Mouse (Mus musculus): ENCODE measurements around the gene Bbs7. TPM values are rescaled to one million over a fixed set of nuclear protein-coding genes. Genes with fewer than 3 reads are reported as not detected.

The Bbs7 gene
- 24.6 TPM for polyA plus RNA-seq (2014; fragmentation: Illumina TruSeq; extraction: RNeasy Lipid Tissue Mini Kit (QIAGEN cat#74804); ENCODE audit: low read depth, low replicate concordance)

DNA sequence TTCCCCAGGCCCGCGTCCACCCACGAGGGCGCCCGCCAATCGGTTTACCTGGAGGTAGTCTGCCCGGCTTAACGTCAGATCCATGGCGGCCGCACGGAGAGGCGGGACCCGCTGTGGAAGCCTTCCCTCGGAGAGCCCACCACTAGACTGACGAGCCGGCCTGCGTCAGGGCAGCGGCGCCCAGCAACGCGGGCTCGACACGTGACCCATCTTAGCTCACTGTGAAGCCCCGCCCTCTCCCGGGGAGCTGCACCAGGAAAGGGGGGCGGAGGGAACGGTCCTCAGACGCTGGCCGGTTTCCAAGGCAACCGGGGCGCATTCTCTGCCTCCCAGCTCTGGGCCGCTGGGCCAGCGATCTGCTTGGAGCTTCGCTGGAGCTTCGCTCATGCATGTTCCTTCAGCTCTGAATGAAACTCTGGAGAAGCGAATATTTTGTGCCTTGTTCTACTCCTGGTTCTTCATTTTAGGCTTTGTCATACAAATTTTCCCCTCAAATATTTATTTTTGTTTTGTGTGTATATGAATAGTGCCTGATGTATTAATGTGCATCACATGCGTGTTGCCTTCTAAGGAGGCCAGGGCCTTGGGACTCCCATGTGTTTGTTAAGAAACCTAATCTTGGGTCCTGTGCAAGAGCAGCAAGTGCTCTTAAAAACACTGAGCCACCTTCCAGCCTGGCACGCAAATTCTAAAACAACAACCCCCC lies at the start of gene Bbs7:
Bbs7 (minus strand) TSS at position 276 of the 706 bp plus-strand sequence.

GRCm38 (mm10) chr3:36571827-36572378 lies 41.4 kb downstream of the Bbs7 start, which contains the start of gene Ccna2:
Gene Ccna2 (minus strand): TSS chr3:36572150.

DNA sequence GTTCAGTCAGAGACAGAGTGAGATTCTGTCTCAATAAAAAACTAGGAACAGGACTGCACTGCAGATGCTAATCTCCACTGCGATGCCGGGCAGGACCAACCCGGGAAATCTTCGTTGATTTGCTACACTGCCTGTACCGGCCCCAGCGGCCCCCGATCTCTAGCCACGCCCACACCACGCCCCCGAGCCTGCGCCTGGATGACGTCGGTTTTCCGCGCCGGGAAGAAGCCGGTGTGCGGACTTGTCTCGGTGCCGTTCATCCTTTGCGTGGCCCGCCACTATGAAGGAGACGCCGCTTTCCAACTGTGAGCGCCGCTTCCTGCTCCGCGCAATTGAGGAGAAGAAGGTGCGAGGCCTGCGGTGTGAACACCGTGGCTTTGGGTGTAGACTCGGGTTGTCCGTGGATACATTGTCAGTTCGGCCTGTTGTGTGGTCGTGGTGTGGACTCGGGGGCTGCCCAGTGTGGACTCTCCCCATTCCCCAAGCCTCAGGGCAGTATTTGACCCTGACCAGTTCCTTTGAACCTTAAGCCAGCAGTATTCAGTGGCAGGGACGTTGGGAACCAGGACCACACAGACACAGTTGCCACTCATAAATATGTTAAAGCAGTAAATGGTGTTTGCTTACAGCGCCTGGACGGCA lies 60.8 kb downstream of the Bbs7 start, which contains the start of gene Exosc9:
Exosc9 (plus strand) TSS at position 201 of the 642 bp plus-strand sequence.

Other genes starting within 250 kb of the Bbs7 start
- gene Anxa5, start 137.6 kb downstream of the Bbs7 start, polyA plus RNA-seq (2014; fragmentation: Illumina TruSeq; extraction: RNeasy Lipid Tissue Mini Kit (QIAGEN cat#74804); ENCODE audit: low read depth, low replicate concordance): 723 TPM
- not detected for gene 1810062G17Rik, start 137.5 kb downstream of the Bbs7 start, polyA plus RNA-seq (2014; fragmentation: Illumina TruSeq; extraction: RNeasy Lipid Tissue Mini Kit (QIAGEN cat#74804); ENCODE audit: low read depth, low replicate concordance)
- gene Gm11549, start 91.7 kb downstream of the Bbs7 start, polyA plus RNA-seq (2014; fragmentation: Illumina TruSeq; extraction: RNeasy Lipid Tissue Mini Kit (QIAGEN cat#74804); ENCODE audit: low read depth, low replicate concordance): not detected
- 196 TPM for gene Exosc9, start 60.9 kb downstream of the Bbs7 start, polyA plus RNA-seq (2014; fragmentation: Illumina TruSeq; extraction: RNeasy Lipid Tissue Mini Kit (QIAGEN cat#74804); ENCODE audit: low read depth, low replicate concordance)
- gene Ccna2, start 41.3 kb downstream of the Bbs7 start, polyA plus RNA-seq (2014; fragmentation: Illumina TruSeq; extraction: RNeasy Lipid Tissue Mini Kit (QIAGEN cat#74804); ENCODE audit: low read depth, low replicate concordance): 20.4 TPM
- 10.6 TPM for gene Trpc3, start 76.7 kb upstream of the Bbs7 start, polyA plus RNA-seq (2014; fragmentation: Illumina TruSeq; extraction: RNeasy Lipid Tissue Mini Kit (QIAGEN cat#74804); ENCODE audit: low read depth, low replicate concordance)
- gene 4932438A13Rik, start 249.6 kb upstream of the Bbs7 start, polyA plus RNA-seq (2014; fragmentation: Illumina TruSeq; extraction: RNeasy Lipid Tissue Mini Kit (QIAGEN cat#74804); ENCODE audit: low read depth, low replicate concordance): 83.0 TPM